Mouse (Mus musculus) spleen, adult 10 weeks (tissue): ENCODE data around the gene Selp. TPM values are rescaled to one million over a fixed set of nuclear protein-coding genes. Genes with fewer than 3 reads are reported as not detected.

Experiments used
- polyA plus RNA-seq: library from polyadenylated mRNA; stranded (reverse); fragments of 350-450 nt; fragmentation: Illumina TruSeq; extraction: RNeasy Lipid Tissue Mini Kit (QIAGEN cat#74804); gene quantifications from one replicate; pipeline ENCODE4 v1.2.3, GENCODE M21; 2015; ENCODE audit warnings: low replicate concordance; ENCODE audit not compliant: insufficient read depth

Selp gene
- polyA plus RNA-seq = 2.3 TPM

GRCm38 (mm10) chr1:164114947-164115493 is at the start of gene Selp:
Gene Selp (plus strand): TSS chr1:164115264.

GRCm38 (mm10) chr1:164151387-164152088 is 36.5 kb downstream of the Selp start, which contains the start of gene F5:
Gene F5 (plus strand): TSS chr1:164151838.

Other genes starting within 250 kb of the Selp start
- gene Scyl3, start 186.2 kb upstream of the Selp start, polyA plus RNA-seq = 42.9 TPM
- gene BC055324, start 120.5 kb upstream of the Selp start, polyA plus RNA-seq = 6.4 TPM
- 17.3 TPM for gene Mettl18, start 120.4 kb upstream of the Selp start, polyA plus RNA-seq
- 0.19 TPM for gene Sele, start 67.0 kb upstream of the Selp start, polyA plus RNA-seq
- gene Sell, start 53.3 kb upstream of the Selp start, polyA plus RNA-seq = 632 TPM
- gene F5, start 36.6 kb downstream of the Selp start, polyA plus RNA-seq = 3.4 TPM
- gene Slc19a2, start 133.8 kb downstream of the Selp start, polyA plus RNA-seq = 3.9 TPM
- gene Ccdc181, start 160.3 kb downstream of the Selp start, polyA plus RNA-seq = 14.0 TPM
- gene Nme7, start 188.9 kb downstream of the Selp start, polyA plus RNA-seq = 16.1 TPM
- gene Blzf1, start 192.2 kb downstream of the Selp start, polyA plus RNA-seq = 18.9 TPM